In genomic region chr12:112450883-112451282, GRCm38 (mm10) we compare ENCODE assay signal across 10 mouse cellular contexts. TPM values are rescaled to one million over a fixed set of nuclear protein-coding genes. Genes with fewer than 3 reads are reported as not detected.
A peak's percentile ranks its signal among the peaks of the same experiment; 100 is the strongest.
DNase-seq lines count a peak whose midpoint lies in the region; ATAC-seq and TF ChIP-seq lines count a peak whose summit lies in the region.
"Had no signal": no experiment of that assay in that cellular context is flagged by ENCODE, and none has a peak within 500 bp of the region (broad histone marks: within the 10 kb centered on the region; RNA-seq: fewer than 3 reads in every experiment).

No protein-coding gene starts in this region.

- no peak overlapping the region for H3K27ac ChIP-seq in kidney, embryonic 15.5 days
- H3K27ac ChIP-seq in ES-E14 (ENCODE audit: insufficient read depth, low read depth, low read length, poor library complexity, severe bottlenecking), result no peak overlapping the region
- no peak overlapping the region for H3K27ac ChIP-seq in bone marrow macrophage, adult 2 months (ENCODE audit: insufficient read depth, low read depth, low read length)
- no peak overlapping the region for H3K27ac ChIP-seq in hindbrain, embryonic 12.5 days
- H3K27ac ChIP-seq: limb, embryonic 13.5 days had no signal

- WGBS in kidney, embryonic 15.5 days, result 35% methylated on average over 6 of the region's 6 CpGs
- WGBS in hindbrain, embryonic 12.5 days, result 28% methylated on average over 6 of the region's 6 CpGs

- ATAC-seq in kidney, embryonic 15.5 days (replicated peaks; ENCODE audit: low FRiP score), result no peak
- peak; percentile 26; the same call in 1 of the 2 replicates for ATAC-seq in hindbrain, embryonic 12.5 days (ENCODE audit: low FRiP score)
- ATAC-seq in inflammation-experienced regulatory T-cells, adult 6 months, result no peak

- in situ Hi-C loops in ES-E14 (cut with MboI; ENCODE audit: low sequenced_read_pairs in 2 of 2, unreplicated experiment in 2 of 2), result no loop called here

- no peaks in the 10 kb centered on the region for H3K27me3 ChIP-seq in kidney, embryonic 15.5 days
- H3K27me3 ChIP-seq in hindbrain, embryonic 12.5 days, result peaks cover 10% of the 10 kb centered on the region
- H3K27me3 ChIP-seq: limb, embryonic 13.5 days had no signal

- no peak overlapping the region for H3K4me3 ChIP-seq in kidney, embryonic 15.5 days (replicated peaks)
- no peak overlapping the region for H3K4me3 ChIP-seq in ES-E14 (ENCODE audit: insufficient read depth in 1 of 2, low read depth in 1 of 2, low read length in 2 of 2, poor library complexity in 1 of 2, severe bottlenecking in 1 of 2)
- no peak overlapping the region for H3K4me3 ChIP-seq in bone marrow macrophage, adult 2 months (ENCODE audit: insufficient read depth, low read length)
- H3K4me3 ChIP-seq in hindbrain, embryonic 12.5 days, result no peak overlapping the region
- H3K4me3 ChIP-seq: erythroblast, embryonic 14.5 days; limb, embryonic 13.5 days had no signal

- TF ChIP-seq POLR2A in bone marrow macrophage, adult 2 months (IDR thresholded peaks at IDR 0.05; ENCODE audit: borderline replicate concordance, low read depth, low read length), result no peak

- H3K4me1 ChIP-seq in kidney, embryonic 15.5 days, result peaks cover 16% of the 10 kb centered on the region
- H3K4me1 ChIP-seq in ES-E14 (ENCODE audit: control insufficient read depth in 2 of 2, insufficient read depth in 2 of 2, low read length in 2 of 2, poor library complexity in 1 of 2), result no peaks in the 10 kb centered on the region
- H3K4me1 ChIP-seq in bone marrow macrophage, adult 2 months (ENCODE audit: control insufficient read depth, insufficient read depth, low read length), result no peaks in the 10 kb centered on the region
- peaks cover 13% of the 10 kb centered on the region for H3K4me1 ChIP-seq in hindbrain, embryonic 12.5 days

- no peaks in the 10 kb centered on the region for H3K36me3 ChIP-seq in kidney, embryonic 15.5 days
- no peaks in the 10 kb centered on the region for H3K36me3 ChIP-seq in ES-E14 (ENCODE audit: control insufficient read depth, insufficient read depth, low read length, poor library complexity, severe bottlenecking)
- no peaks in the 10 kb centered on the region for H3K36me3 ChIP-seq in hindbrain, embryonic 12.5 days
- H3K36me3 ChIP-seq: limb, embryonic 13.5 days had no signal

- H3K9me3 ChIP-seq in kidney, embryonic 15.5 days (replicated peaks), result peaks cover 4% of the 10 kb centered on the region
- no peaks in the 10 kb centered on the region for H3K9me3 ChIP-seq in ES-E14 (ENCODE audit: control insufficient read depth, insufficient read depth, low read depth, low read length)
- H3K9me3 ChIP-seq in hindbrain, embryonic 12.5 days (replicated peaks), result peaks cover 13% of the 10 kb centered on the region; the same call in 1 of the 2 replicates

- peak; percentile 39 for DNase-seq in kidney, adult 18-20 months
- DNase-seq in ES-E14 (ENCODE audit: low read depth, low spot score), result peak; percentile 79
- DNase-seq in lung, postnatal 25 days (ENCODE audit: low spot score), result peak; percentile 20
- DNase-seq in thymus, postnatal 0 days (ENCODE audit: low spot score), result peak; percentile 82

- no peak overlapping the region for H3K4me2 ChIP-seq in kidney, embryonic 15.5 days
- no peak overlapping the region for H3K4me2 ChIP-seq in hindbrain, embryonic 12.5 days (replicated peaks)
- H3K4me2 ChIP-seq: limb, embryonic 13.5 days had no signal

- no peak overlapping the region for H3K9ac ChIP-seq in kidney, embryonic 15.5 days
- no peak overlapping the region for H3K9ac ChIP-seq in ES-E14 (ENCODE audit: insufficient read depth, low read depth, low read length, poor library complexity, severe bottlenecking)
- no peak overlapping the region for H3K9ac ChIP-seq in hindbrain, embryonic 12.5 days
- H3K9ac ChIP-seq: limb, embryonic 13.5 days had no signal

- TF ChIP-seq CTCF in bone marrow macrophage, adult 2 months (IDR thresholded peaks at IDR 0.05; ENCODE audit: low read depth, low read length), result peak; percentile 42

TF ChIP-seq in ES-E14, 5 proteins besides CTCF, POLR2A, EP300 and RAD21:
- TF ChIP-seq HCFC1 (IDR thresholded peaks at IDR 0.05; ENCODE audit: borderline replicate concordance, insufficient read depth, low read length) (peak; percentile 27; the same call in 1 of the 2 replicates), ZNF384 (IDR thresholded peaks at IDR 0.05; ENCODE audit: low read depth, low read length) (no peak), CHD2 (IDR thresholded peaks at IDR 0.05; ENCODE audit: low read depth, low read length) (no peak), ZC3H11A (IDR thresholded peaks at IDR 0.05; ENCODE audit: borderline replicate concordance, low read depth, low read length) (peak; percentile 59; the same call in 1 of the 2 replicates), MAFK (IDR thresholded peaks at IDR 0.05; ENCODE audit: insufficient read depth, low read depth, low read length) (no peak)

RNA-seq across cellular contexts. Expression of gene A530016L24Rik, which starts 38.4 kb away (rescaled TPM):
- polyA plus RNA-seq in kidney, embryonic 15.5 days (2015; fragmentation: Nextera tagmentation; extraction: Ambion mirVana), result 0.22 and 0.44 TPM in 2 replicates
- total RNA-seq in ES-E14 (2012; rRNA removed), result not detected in 2 replicates
- polyA plus RNA-seq in bone marrow macrophage, adult 2 months (2012; ENCODE audit: insufficient read depth, insufficient read length, missing spikeins), result not detected in 2 replicates
- 0.13 TPM in 1 of 2 replicates, not detected in the other for polyA plus RNA-seq in hindbrain, embryonic 12.5 days (2016; fragmentation: Nextera tagmentation; extraction: Ambion mirVana)
- polyA plus RNA-seq in thymus, postnatal 0 days (2015; fragmentation: Nextera tagmentation; extraction: Ambion mirVana), result 0.06 and 0.09 TPM in 2 replicates
- not detected for polyA plus RNA-seq in inflammation-experienced regulatory T-cells, adult 6 months (2017; shearing (Covaris generic))

Comparison
In these comparisons a context has a peak if more than half of its experiments do, and no peak if none do; other contexts are left out.
1. DNase-seq: peak in every context shown above with its lines; median percentile 82 in thymus, postnatal 0 days; 79 in ES-E14; 39 in kidney, adult 18-20 months; 20 in lung, postnatal 25 days.